Mouse (Mus musculus) lung, embryonic 14.5 days (tissue): ENCODE measurements at regions not wholly inside any gene's neighbourhood (a gene's known extent, or its start where the extent isn't known, plus 50 kb on each side); places are given as distances from the start of the nearest gene placed in this dataset.

Experiments
- ATAC-seq: fragments of 200-750 bp; cut with Nextera tagmentation; 2 replicates; pipeline ENCODE4 v1.8.0; 2017; ENCODE audit warnings: mild to moderate bottlenecking, moderate TSS enrichment, moderate library complexity; ENCODE audit not compliant: insufficient read depth
- DNase-seq: peaks from one replicate; pipeline ENCODE4 v3.0.0-alpha.2; 2015
- H3K27ac ChIP-seq: fragments of 300-500 bp; sonication (generic); 2 replicates; pipeline ENCODE4 v1.5.1; 2014; ENCODE audit warnings: low read depth, mild to moderate bottlenecking, moderate library complexity
- H3K27me3 ChIP-seq: fragments of 300-500 bp; sonication (generic); 2 replicates; pipeline ENCODE4 v1.6.1; 2014; ENCODE audit warnings: low read length, control low read depth; ENCODE audit not compliant: insufficient read depth
- H3K36me3 ChIP-seq: fragments of 300-500 bp; sonication (generic); 2 replicates; pipeline ENCODE4 v1.6.1; 2014; ENCODE audit warnings: control low read depth; ENCODE audit not compliant: insufficient read depth
- H3K4me1 ChIP-seq: fragments of 300-500 bp; sonication (generic); 2 replicates; pipeline ENCODE4 v1.6.1; 2014; ENCODE audit warnings: antibody characterized with exemption, control low read depth; ENCODE audit not compliant: insufficient read depth
- H3K4me2 ChIP-seq: fragments of 300-500 bp; sonication (generic); 2 replicates; pipeline ENCODE4 v1.6.1; 2014; ENCODE audit warnings: mild to moderate bottlenecking
- H3K4me3 ChIP-seq: fragments of 300-500 bp; sonication (generic); 2 replicates; pipeline ENCODE4 v1.5.1; 2014; ENCODE audit warnings: low read depth, low read length
- H3K9ac ChIP-seq: fragments of 300-500 bp; sonication (generic); 2 replicates; pipeline ENCODE4 v1.6.1; 2014
- H3K9me3 ChIP-seq: fragments of 300-500 bp; sonication (generic); 2 replicates; pipeline ENCODE4 v1.6.1; 2016; ENCODE audit warnings: low read depth, low read length, control low read depth
- CTCF ChIP-seq: IDR thresholded peaks from 2 replicates; pipeline ENCODE4 v1.5.1; 2016; ENCODE audit warnings: antibody characterized with exemption, low read depth
- WGBS: fragments of 180-500 bp; shearing (Covaris S2); extraction: QIAGEN DNeasy Blood & Tissue Kit; methylation state at CpG from one replicate; pipeline ENCODE4 v1.1.7; 2014; 5-methylcytosine and 5-hydroxymethylcytosine counted together

DNA sequence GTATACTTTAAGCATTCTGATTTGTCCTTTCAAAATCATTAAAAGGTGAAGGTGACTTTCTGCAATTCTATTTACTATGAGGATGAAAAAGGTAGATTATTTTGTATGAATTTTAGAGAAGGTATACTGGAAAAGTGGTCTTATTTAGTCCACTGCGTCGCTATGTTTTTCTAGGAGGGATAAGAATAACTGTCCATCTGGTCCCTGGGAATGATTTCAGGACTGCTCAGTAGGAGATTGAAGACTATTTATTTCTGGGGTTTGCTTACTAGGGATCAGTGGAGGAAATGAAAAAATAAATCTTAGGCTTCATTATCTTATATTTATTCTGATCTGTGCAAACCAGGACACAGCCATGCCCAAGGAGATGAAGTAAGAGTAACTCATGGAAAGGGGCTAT, 828.6 kb downstream of the Cdh11 start:
- no peaks in the 10 kb centered on the region for H3K27me3 ChIP-seq
- H3K9me3 ChIP-seq: no peaks in the 10 kb centered on the region
- no peak overlapping the region for H3K27ac ChIP-seq
- no peak for ATAC-seq
- H3K4me2 ChIP-seq: no peak overlapping the region
- 86% methylated on average over 2 of the region's 2 CpGs for WGBS
- no peak for DNase-seq
- H3K36me3 ChIP-seq: no peaks in the 10 kb centered on the region
- no peak overlapping the region for H3K9ac ChIP-seq
- no peak for TF ChIP-seq CTCF
- no peak overlapping the region for H3K4me3 ChIP-seq
- H3K4me1 ChIP-seq: no peaks in the 10 kb centered on the region

DNA sequence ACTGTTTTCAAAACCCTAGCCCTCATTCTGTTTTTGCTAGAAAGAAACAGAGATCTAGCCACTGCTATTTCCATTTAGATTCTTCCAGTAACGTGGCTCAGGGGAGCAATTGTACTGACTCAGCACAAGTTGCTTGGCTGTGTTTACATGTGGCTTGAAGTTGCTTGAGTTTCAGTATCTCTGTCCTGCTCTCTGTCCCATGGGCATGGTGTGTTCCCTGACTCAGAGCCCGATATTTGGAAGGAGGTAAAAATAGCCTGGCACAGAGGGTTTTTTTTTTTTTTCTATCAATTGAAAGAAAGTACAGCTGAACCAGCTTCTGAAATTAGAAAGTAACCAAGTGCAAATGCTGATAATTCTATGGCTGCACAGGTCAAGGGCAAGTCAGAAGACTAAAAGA, 834.8 kb downstream of the Cdh11 start:
- Histone ChIP-seq H3K4me3 (no peak overlapping the region), H3K9me3 (no peaks in the 10 kb centered on the region), H3K36me3 (no peaks in the 10 kb centered on the region), H3K27me3 (no peaks in the 10 kb centered on the region), H3K27ac (no peak overlapping the region), H3K4me1 (no peaks in the 10 kb centered on the region), H3K4me2 (no peak overlapping the region), H3K9ac (no peak overlapping the region)
- WGBS: 59% methylated on average over 2 of the region's 2 CpGs
- no peak for ATAC-seq
- no peak for TF ChIP-seq CTCF
- no peak for DNase-seq

DNA sequence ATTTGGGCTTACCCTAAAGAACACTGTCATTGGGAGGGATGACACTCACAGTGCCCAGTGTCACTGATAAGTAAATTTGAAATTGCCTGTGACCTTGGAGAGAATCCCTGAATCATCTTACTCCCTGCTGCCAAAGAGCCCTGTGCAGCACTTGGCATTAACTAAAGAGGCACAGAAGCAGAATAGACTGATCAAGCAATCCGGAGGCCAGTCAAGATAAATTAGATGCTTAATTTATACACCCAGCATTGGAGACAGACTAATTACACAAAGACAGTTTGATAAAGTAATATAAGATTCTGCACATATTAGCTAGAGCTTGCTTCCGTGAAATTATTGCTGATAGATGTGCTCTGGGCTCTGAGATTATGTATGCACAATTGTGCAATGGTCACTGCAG, 847.6 kb downstream of the Cdh11 start:
- no peak for TF ChIP-seq CTCF
- Histone ChIP-seq H3K36me3 (no peaks in the 10 kb centered on the region), H3K9ac (no peak overlapping the region), H3K4me2 (no peak overlapping the region), H3K27ac (no peak overlapping the region), H3K4me3 (no peak overlapping the region), H3K4me1 (no peaks in the 10 kb centered on the region), H3K27me3 (no peaks in the 10 kb centered on the region), H3K9me3 (no peaks in the 10 kb centered on the region)
- WGBS: 70% methylated on average over 2 of the region's 2 CpGs
- ATAC-seq: no peak
- no peak for DNase-seq

DNA sequence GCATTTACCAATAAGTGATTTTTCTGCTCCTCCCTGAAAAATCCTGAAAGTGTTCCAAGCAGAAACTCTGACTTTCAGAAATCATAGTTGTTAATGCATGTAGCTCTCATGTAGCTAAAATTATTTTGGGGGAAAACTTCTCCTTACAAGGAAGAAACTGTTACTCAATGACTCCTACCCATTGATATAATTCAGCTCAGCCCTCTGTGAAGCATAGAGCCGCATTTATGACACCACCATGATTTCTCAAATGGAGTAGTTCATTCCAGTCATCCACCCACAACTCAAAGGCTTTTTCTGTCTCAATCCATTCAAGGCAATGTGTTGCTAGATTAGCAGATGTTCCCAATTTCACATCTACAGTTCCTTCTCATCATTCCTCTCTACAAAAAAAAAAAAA, 871.8 kb downstream of the Cdh11 start:
- no peak overlapping the region for H3K27ac ChIP-seq
- no peak for TF ChIP-seq CTCF
- H3K9ac ChIP-seq: no peak overlapping the region
- no peaks in the 10 kb centered on the region for H3K4me1 ChIP-seq
- H3K9me3 ChIP-seq: no peaks in the 10 kb centered on the region
- WGBS: 89% methylated on average over 1 of the region's 1 CpGs
- H3K4me3 ChIP-seq: no peak overlapping the region
- no peaks in the 10 kb centered on the region for H3K27me3 ChIP-seq
- no peak overlapping the region for H3K4me2 ChIP-seq
- no peaks in the 10 kb centered on the region for H3K36me3 ChIP-seq
- DNase-seq (no peak), ATAC-seq (no peak)
